Mouse (Mus musculus): ENCODE results near the gene Apob.

DNA sequence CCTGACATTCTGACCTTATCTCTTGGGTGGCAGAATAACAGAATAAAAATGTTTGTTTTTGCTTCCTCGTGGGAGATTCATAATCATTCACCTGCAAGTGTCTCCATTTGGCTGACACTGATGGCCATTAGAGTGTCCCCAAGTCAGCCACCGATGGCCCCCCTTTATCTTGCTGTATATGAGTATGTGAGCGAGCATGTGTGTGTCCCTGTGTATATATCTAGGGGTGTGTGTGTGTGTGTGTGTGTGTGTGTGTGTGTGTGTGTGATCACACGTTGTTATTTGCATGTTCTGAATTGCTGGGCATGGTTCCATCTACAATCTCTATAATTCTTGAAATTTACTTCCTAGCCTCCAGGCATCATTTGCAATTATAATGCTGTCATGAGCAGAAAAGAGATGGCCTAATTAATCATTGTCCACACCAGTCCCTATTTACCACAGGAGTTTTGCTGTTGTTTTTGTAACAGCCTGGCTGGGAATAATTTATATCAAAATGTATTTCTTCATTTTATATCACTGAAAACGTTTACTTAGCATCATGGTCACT is 3.6 kb upstream of the Apob start:
- TF ChIP-seq CTCF (IDR thresholded peaks at IDR 0.05; ENCODE audit: low read depth) = no peak
- no peak for TF ChIP-seq EP300 (IDR thresholded peaks at IDR 0.05; ENCODE audit: low read depth)

Data from heart, postnatal 0 days (tissue).